Mouse (Mus musculus) lung, postnatal 0 days (tissue): Measurements from ENCODE around the gene Duoxa2. TPM values are rescaled to one million over a fixed set of nuclear protein-coding genes. Genes with fewer than 3 reads are reported as not detected.

Experiments
- ATAC-seq: fragments of 200-750 bp; cut with Nextera tagmentation; 2 replicates; pipeline ENCODE4 v1.8.0; 2017; ENCODE audit warnings: moderate library complexity
- DNase-seq: peaks from one replicate; pipeline ENCODE4 v3.0.0-alpha.2; 2016; ENCODE audit warnings: low spot score
- H3K27ac ChIP-seq: fragments of 300-500 bp; sonication (generic); 2 replicates; pipeline ENCODE4 v1.5.1; 2014; ENCODE audit warnings: antibody characterized with exemption, mild to moderate bottlenecking, low read length, mixed read lengths
- H3K27me3 ChIP-seq: fragments of 300-500 bp; sonication (generic); replicated peaks from 2 replicates; pipeline ENCODE4 v1.6.1; 2014; ENCODE audit warnings: low read length, mixed read lengths; ENCODE audit not compliant: insufficient read depth
- H3K36me3 ChIP-seq: fragments of 300-500 bp; sonication (generic); 2 replicates; pipeline ENCODE4 v1.6.1; 2014; ENCODE audit warnings: low read length, mixed read lengths; ENCODE audit not compliant: insufficient read depth
- H3K4me1 ChIP-seq: fragments of 300-500 bp; sonication (generic); 2 replicates; pipeline ENCODE4 v1.6.1; 2014; ENCODE audit warnings: antibody characterized with exemption, low read depth, low read length, mixed read lengths; ENCODE audit not compliant: insufficient read depth
- H3K4me2 ChIP-seq: fragments of 300-500 bp; sonication (generic); replicated peaks from 2 replicates; pipeline ENCODE4 v1.6.1; 2014; ENCODE audit warnings: low read depth, mild to moderate bottlenecking, low read length, moderate library complexity, mixed read lengths
- H3K4me3 ChIP-seq: fragments of 300-500 bp; sonication (generic); 2 replicates; pipeline ENCODE4 v1.5.1; 2014; ENCODE audit warnings: low read depth, low read length
- H3K9ac ChIP-seq: fragments of 300-500 bp; sonication (generic); replicated peaks from 2 replicates; pipeline ENCODE4 v1.6.1; 2014; ENCODE audit warnings: low read depth, mild to moderate bottlenecking
- H3K9me3 ChIP-seq: fragments of 300-500 bp; sonication (generic); 2 replicates; pipeline ENCODE4 v1.6.1; 2016; ENCODE audit warnings: low read length, mixed read lengths
- CTCF ChIP-seq: IDR thresholded peaks from 2 replicates; pipeline ENCODE4 v1.5.1; 2016; ENCODE audit warnings: antibody characterized with exemption, mild to moderate bottlenecking
- EP300 ChIP-seq: IDR thresholded peaks from 2 replicates; pipeline ENCODE4 v1.6.1; 2016; ENCODE audit warnings: antibody characterized with exemption, mild to moderate bottlenecking, control low read depth
- WGBS: fragments of 180-500 bp; shearing (Covaris S2); extraction: QIAGEN DNeasy Blood & Tissue Kit; methylation state at CpG from one replicate; pipeline ENCODE4 v1.1.7; 2014; 5-methylcytosine and 5-hydroxymethylcytosine counted together
- polyA plus RNA-seq: library from polyadenylated mRNA; unstranded; fragments of >200 nt; fragmentation: Nextera tagmentation; extraction: Ambion mirVana; gene quantifications from 2 replicates; pipeline ENCODE4 v1.2.1, GENCODE M21; 2015

Gene Duoxa2
- polyA plus RNA-seq, 1 experiment from 2014 or later, result 0.07 TPM

DNA sequence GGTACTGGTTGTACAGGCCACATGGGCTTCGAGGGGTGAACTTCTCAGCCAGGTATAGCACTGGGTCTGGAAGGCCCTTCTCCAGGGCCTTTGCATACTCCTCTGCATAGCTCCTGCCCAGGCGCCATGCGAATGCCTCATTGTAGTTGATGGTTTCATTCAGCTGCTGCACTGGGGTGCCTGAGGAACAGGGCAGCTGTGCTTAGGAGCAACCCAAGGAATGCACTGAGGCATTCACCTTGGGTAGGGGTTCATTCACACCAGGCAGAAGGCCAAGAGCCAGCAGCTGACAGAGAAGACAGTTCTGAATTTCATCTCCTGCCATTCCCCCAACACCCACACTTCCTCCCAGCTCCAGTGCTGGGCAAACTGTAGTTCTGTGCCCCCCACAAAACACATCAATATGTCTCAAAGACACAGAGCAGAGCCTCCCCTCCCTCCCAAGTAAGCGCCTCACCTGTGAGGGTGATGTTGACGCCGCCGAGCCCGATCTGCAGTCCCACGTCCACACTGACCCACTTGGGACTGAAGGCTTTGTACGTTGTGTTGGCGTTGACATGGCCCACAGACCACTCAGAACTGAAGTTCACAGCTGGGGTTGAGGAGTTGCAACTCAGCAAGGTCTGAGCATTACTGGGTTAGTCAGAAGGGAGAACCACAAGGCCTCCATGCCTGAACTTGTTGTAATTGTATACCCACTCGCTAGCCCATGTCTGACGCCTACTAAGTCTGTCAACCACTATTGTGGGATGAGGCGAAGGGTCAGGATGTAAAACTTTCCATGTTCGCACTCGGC is 6.6 kb downstream of the Duoxa2 start:
- WGBS, result 82% methylated on average over 16 of the region's 16 CpGs
- no peak for ATAC-seq
- Histone ChIP-seq H3K4me1 (0 out of 2 replicates have a peak, but pooled peaks cover 6% of the 10 kb centered on the region), H3K4me3 (no peak overlapping the region), H3K27ac (no peak overlapping the region), H3K36me3 (no peaks in the 10 kb centered on the region), H3K9ac (no peak overlapping the region), H3K27me3 (peaks cover 21% of the 10 kb centered on the region), H3K9me3 (no peaks in the 10 kb centered on the region), H3K4me2 (no peak overlapping the region)
- TF ChIP-seq EP300 (no peak), CTCF (no peak)
- DNase-seq, result no peak

DNA sequence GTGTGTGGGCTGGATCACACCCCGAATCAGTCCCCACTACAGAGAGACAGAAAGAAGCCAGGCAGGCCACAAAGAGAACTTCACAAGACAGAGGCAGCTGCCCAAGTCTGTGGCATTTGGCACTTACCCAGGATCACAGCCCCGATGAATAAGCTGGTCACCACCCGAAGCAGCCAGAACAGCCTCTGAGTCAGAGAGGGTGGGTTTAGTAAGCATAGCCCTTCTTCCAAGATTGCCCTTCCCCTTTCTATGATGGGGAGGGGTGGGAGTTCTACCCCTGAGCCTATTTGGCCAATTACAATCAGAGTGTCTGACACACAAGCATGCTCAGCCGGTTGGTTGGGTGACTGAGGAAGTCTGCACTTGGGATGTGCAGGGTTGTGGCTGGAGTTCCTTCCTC is 7.5 kb downstream of the Duoxa2 start:
- H3K9me3 ChIP-seq, result no peaks in the 10 kb centered on the region
- 29% methylated on average over 4 of the region's 4 CpGs for WGBS
- H3K4me2 ChIP-seq, result no peak overlapping the region
- TF ChIP-seq CTCF (no peak), EP300 (no peak)
- ATAC-seq (peak; percentile 39; the same call in 1 of the 2 replicates), DNase-seq (no peak)
- no peak overlapping the region for H3K27ac ChIP-seq
- 0 out of 2 replicates have a peak, but pooled peaks cover 3% of the 10 kb centered on the region for H3K4me1 ChIP-seq
- H3K27me3 ChIP-seq, result peaks cover 13% of the 10 kb centered on the region
- H3K36me3 ChIP-seq, result no peaks in the 10 kb centered on the region
- no peak overlapping the region for H3K4me3 ChIP-seq
- H3K9ac ChIP-seq, result no peak overlapping the region

DNA sequence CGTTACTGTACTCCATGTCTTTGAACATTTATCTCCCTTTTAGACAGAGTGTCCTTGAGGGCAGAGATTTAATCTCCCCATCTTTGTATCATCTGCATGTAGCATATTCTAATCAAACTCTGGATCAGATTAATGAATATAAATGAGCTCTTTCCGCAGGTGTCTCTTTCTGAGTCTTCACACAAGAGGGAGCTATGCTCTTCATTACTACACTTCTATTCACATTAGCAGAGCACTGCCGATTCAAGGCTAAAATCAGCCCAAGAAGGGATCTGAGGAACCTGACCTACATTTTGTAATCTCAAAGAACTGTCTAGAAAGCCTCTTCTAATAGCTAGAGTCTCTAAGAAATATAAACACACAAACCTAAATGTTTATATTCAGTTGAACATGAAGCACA is 10.9 kb downstream of the Duoxa2 start:
- Histone ChIP-seq H3K4me1 (peaks cover 8% of the 10 kb centered on the region; the same call in 1 of the 2 replicates), H3K27me3 (peaks cover 15% of the 10 kb centered on the region)

DNA sequence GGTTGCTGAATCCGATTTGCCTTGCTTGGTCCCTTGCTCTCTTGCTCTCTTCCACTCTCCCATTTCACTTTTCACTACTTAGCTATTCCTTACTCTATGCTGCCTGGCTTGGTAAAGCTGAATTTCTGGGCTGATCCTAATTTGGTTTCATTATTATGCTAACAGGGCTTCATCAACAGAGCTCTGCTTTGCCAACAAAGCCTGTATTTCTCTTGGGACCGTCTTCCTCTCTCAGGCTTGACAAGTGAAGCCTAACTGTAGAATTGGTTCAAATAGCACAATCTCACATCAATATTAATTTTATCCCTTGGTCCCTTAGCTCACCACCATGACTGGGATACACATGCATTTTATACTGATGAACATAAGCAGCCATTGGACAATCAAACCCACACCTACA is 12.9 kb downstream of the Duoxa2 start:
- no peak overlapping the region for H3K4me2 ChIP-seq
- DNase-seq, result no peak
- no peak overlapping the region for H3K9ac ChIP-seq
- peaks cover 15% of the 10 kb centered on the region for H3K27me3 ChIP-seq
- no peak for ATAC-seq
- no peak for TF ChIP-seq EP300
- no peak for TF ChIP-seq CTCF
- 53% methylated on average over 2 of the region's 2 CpGs for WGBS
- H3K4me3 ChIP-seq, result no peak overlapping the region
- H3K4me1 ChIP-seq, result peaks cover 8% of the 10 kb centered on the region; the same call in 1 of the 2 replicates
- H3K9me3 ChIP-seq, result no peaks in the 10 kb centered on the region
- no peak overlapping the region for H3K27ac ChIP-seq
- no peaks in the 10 kb centered on the region for H3K36me3 ChIP-seq

More for the DNA sequence above, 10.9 kb downstream of the Duoxa2 start:
- WGBS, result 35% methylated on average over 3 of the region's 3 CpGs
- Histone ChIP-seq H3K27ac (no peak overlapping the region), H3K4me2 (no peak overlapping the region), H3K4me3 (no peak overlapping the region), H3K9ac (no peak overlapping the region), H3K36me3 (no peaks in the 10 kb centered on the region), H3K9me3 (no peaks in the 10 kb centered on the region)
- no peak for TF ChIP-seq EP300
- no peak for ATAC-seq
- DNase-seq, result no peak

- H3K9me3 ChIP-seq, result no peaks in the 10 kb centered on the region
- WGBS, result 4% methylated on average over 27 of the region's 27 CpGs
- no peak overlapping the region for H3K27ac ChIP-seq
- H3K27me3 ChIP-seq, result peaks cover 15% of the 10 kb centered on the region
- peaks cover 8% of the 10 kb centered on the region; the same call in 1 of the 2 replicates for H3K4me1 ChIP-seq
- H3K4me2 ChIP-seq, result peak overlapping the region; percentile 38
- H3K9ac ChIP-seq, result no peak overlapping the region
- peak overlapping the region; percentile 16; the same call in 1 of the 2 replicates for H3K4me3 ChIP-seq
- TF ChIP-seq EP300 (no peak), CTCF (peak; percentile 75)
- peak; percentile 19; the same call in 1 of the 2 replicates for ATAC-seq
- no peaks in the 10 kb centered on the region for H3K36me3 ChIP-seq
- peak; percentile 44 for DNase-seq
Measured at GRCm38 (mm10) chr2:122312722-122313417, 14.2 kb downstream of the Duoxa2 start.

- no peaks in the 10 kb centered on the region for H3K9me3 ChIP-seq
- DNase-seq (no peak), ATAC-seq (peak; percentile 52)
- peak within 1 kb of the TSS; percentile 38 for H3K4me2 ChIP-seq
- TF ChIP-seq EP300 (no peak), CTCF (no peak)
- H3K27ac ChIP-seq, result no peak within 1 kb of the TSS
- 2% methylated on average over 24 of the region's 24 CpGs for WGBS
- no peak within 1 kb of the TSS for H3K9ac ChIP-seq
- peaks cover 8% of the 10 kb centered on the region; the same call in 1 of the 2 replicates for H3K4me1 ChIP-seq
- peaks cover 15% of the 10 kb centered on the region for H3K27me3 ChIP-seq
- H3K36me3 ChIP-seq, result no peaks in the 10 kb centered on the region
- H3K4me3 ChIP-seq, result peak within 1 kb of the TSS; percentile 16; the same call in 1 of the 2 replicates
Measured at GRCm38 (mm10) chr2:122313536-122313935, 14.8 kb downstream of the Duoxa2 start, which contains the start of gene Duoxa1. Gene Duoxa1 (minus strand): TSS chr2:122313730.
